Mouse (Mus musculus): ENCODE measurements at regions not wholly inside any gene's neighbourhood (a gene's known extent, or its start where the extent isn't known, plus 50 kb on each side); places are given as distances from the start of the nearest gene placed in this dataset.

DNA sequence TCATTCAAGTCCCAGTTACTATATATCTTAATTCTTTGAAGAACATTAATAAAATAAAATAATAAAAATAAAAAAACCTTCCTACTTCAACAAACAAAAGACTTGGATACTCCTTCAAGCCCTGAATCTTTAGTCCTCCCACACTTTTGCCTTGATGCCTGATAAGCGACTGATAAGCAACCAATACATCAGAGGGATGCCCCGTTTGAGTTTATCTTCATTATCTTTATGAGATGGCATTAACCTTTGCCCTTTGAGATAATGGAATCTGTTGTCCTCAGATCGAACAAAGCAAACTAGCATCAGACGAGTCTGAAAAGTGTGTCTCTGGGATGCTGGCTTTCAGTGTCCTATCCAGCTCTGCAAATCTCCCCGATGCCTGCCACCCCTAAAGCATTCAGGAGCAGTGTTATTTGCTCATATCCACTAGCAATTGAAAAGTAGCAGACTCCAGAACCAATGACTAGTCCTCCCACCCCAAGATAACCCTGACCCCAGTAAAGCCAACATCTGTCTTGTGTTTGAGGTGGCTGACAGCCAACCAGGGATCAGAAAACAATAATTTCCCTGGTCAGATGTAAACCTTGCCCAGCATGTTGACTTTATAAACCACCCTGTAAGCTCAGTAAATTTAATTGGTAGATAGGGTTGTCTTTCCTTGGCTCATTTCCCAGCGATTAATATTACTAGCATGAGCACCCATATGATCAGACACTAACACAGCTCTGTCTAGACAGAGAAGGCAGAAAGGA lies 106.2 kb downstream of the Atp6ap1l start:
- Histone ChIP-seq H3K27me3 (replicated peaks; ENCODE audit: insufficient read depth, low read length) (no peaks in the 10 kb centered on the region), H3K36me3 (ENCODE audit: insufficient read depth, low read length) (no peaks in the 10 kb centered on the region), H3K27ac (ENCODE audit: low read length) (no peak overlapping the region), H3K9me3 (ENCODE audit: low read length) (no peaks in the 10 kb centered on the region), H3K4me2 (replicated peaks; ENCODE audit: low read depth, low read length) (no peak overlapping the region), H3K9ac (replicated peaks; ENCODE audit: low read depth) (no peak overlapping the region), H3K4me3 (ENCODE audit: low read depth, low read length) (no peak overlapping the region), H3K4me1 (ENCODE audit: insufficient read depth, low read depth, low read length) (no peaks in the 10 kb centered on the region; the same call in 1 of the 2 replicates)
- ATAC-seq (no peak), DNase-seq (ENCODE audit: low spot score) (no peak)
- TF ChIP-seq CTCF (IDR thresholded peaks at IDR 0.05), result no peak
- no peak for TF ChIP-seq EP300 (IDR thresholded peaks at IDR 0.05)
- 14% methylated on average over 6 of the region's 6 CpGs for WGBS

DNA sequence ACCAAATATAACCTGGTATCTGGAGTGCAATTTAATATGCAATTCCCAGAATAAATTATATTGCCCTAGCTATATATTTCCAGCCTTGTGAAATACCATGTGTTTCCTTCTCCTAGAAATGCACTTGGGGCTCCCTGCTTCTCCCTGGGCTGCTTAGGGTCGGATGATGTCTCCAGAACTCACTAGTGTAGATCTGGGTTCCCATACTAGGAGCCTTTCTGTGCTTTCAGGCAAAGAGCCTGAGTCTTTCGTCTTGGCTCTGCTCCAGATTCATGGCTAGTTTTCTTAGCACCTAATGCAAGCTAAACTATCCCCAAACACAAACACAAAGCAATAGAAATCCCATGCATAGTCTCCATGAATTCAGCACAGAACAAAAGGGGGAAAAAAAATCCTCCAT lies 106.8 kb downstream of the Atp6ap1l start:
- no peak overlapping the region for H3K4me2 ChIP-seq (replicated peaks; ENCODE audit: low read depth, low read length)
- TF ChIP-seq CTCF (IDR thresholded peaks at IDR 0.05) (no peak), EP300 (IDR thresholded peaks at IDR 0.05) (no peak)
- DNase-seq (ENCODE audit: low spot score), result no peak
- no peaks in the 10 kb centered on the region; the same call in 1 of the 2 replicates for H3K4me1 ChIP-seq (ENCODE audit: insufficient read depth, low read depth, low read length)
- H3K9me3 ChIP-seq (ENCODE audit: low read length), result no peaks in the 10 kb centered on the region
- no peak overlapping the region for H3K9ac ChIP-seq (replicated peaks; ENCODE audit: low read depth)
- ATAC-seq, result no peak
- H3K36me3 ChIP-seq (ENCODE audit: insufficient read depth, low read length), result no peaks in the 10 kb centered on the region
- no peaks in the 10 kb centered on the region for H3K27me3 ChIP-seq (replicated peaks; ENCODE audit: insufficient read depth, low read length)
- H3K4me3 ChIP-seq (ENCODE audit: low read depth, low read length), result no peak overlapping the region
- H3K27ac ChIP-seq (ENCODE audit: low read length), result no peak overlapping the region
- 43% methylated on average over 2 of the region's 2 CpGs for WGBS

DNA sequence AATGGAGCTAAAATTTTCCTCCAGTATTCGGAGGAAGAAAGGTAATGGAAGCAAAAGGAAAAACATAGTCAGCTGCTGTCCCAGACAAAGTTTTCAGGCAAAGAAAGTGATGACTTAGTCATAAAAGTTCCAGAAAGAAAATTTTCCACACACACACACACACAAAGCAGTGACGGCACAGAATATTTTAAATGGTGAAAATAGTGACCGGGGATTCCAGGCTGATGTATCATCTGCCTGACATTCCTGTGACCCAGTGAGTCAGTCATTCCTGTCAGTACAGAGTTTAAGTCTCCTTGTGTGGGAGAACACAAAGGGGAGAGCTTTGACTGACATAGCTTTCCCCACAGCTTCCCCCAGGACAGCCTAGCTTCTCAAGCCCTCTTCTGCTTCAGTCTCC lies 107.9 kb downstream of the Atp6ap1l start:
- Histone ChIP-seq H3K27ac (ENCODE audit: low read length) (no peak overlapping the region), H3K4me1 (ENCODE audit: insufficient read depth, low read depth, low read length) (no peaks in the 10 kb centered on the region; the same call in 1 of the 2 replicates), H3K4me2 (replicated peaks; ENCODE audit: low read depth, low read length) (no peak overlapping the region), H3K9ac (replicated peaks; ENCODE audit: low read depth) (no peak overlapping the region), H3K27me3 (replicated peaks; ENCODE audit: insufficient read depth, low read length) (no peaks in the 10 kb centered on the region), H3K4me3 (ENCODE audit: low read depth, low read length) (no peak overlapping the region), H3K36me3 (ENCODE audit: insufficient read depth, low read length) (no peaks in the 10 kb centered on the region), H3K9me3 (ENCODE audit: low read length) (no peaks in the 10 kb centered on the region)
- TF ChIP-seq EP300 (IDR thresholded peaks at IDR 0.05), result no peak
- no peak for TF ChIP-seq CTCF (IDR thresholded peaks at IDR 0.05)
- ATAC-seq, result no peak
- 64% methylated on average over 3 of the region's 3 CpGs for WGBS
- no peak for DNase-seq (ENCODE audit: low spot score)

DNA sequence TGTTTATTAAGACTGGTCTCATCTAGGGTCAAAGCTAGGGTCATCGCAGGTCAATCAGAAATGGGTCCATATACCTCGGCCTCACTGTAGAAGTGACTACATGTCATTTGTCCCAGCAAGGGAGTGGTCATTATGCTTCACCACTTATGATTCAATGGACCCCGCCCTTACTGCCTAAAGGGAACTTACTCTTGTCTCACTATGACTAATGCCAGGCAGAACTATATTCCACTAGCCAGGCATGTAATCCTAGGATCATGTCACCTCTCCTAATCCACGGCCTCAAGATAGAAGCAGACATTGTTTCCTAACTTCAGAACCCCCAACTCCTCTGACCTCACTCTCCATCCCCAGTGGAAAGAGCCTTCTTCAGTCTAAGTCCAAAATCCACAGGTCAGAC lies 108.3 kb downstream of the Atp6ap1l start:
- no peak for TF ChIP-seq CTCF (IDR thresholded peaks at IDR 0.05)
- H3K4me2 ChIP-seq (replicated peaks; ENCODE audit: low read depth, low read length), result no peak overlapping the region
- no peaks in the 10 kb centered on the region; the same call in 1 of the 2 replicates for H3K4me1 ChIP-seq (ENCODE audit: insufficient read depth, low read depth, low read length)
- H3K4me3 ChIP-seq (ENCODE audit: low read depth, low read length), result no peak overlapping the region
- H3K9me3 ChIP-seq (ENCODE audit: low read length), result no peaks in the 10 kb centered on the region
- ATAC-seq (no peak), DNase-seq (ENCODE audit: low spot score) (no peak)
- H3K36me3 ChIP-seq (ENCODE audit: insufficient read depth, low read length), result no peaks in the 10 kb centered on the region
- 94% methylated on average over 4 of the region's 4 CpGs for WGBS
- no peak overlapping the region for H3K9ac ChIP-seq (replicated peaks; ENCODE audit: low read depth)
- no peaks in the 10 kb centered on the region for H3K27me3 ChIP-seq (replicated peaks; ENCODE audit: insufficient read depth, low read length)
- no peak overlapping the region for H3K27ac ChIP-seq (ENCODE audit: low read length)

DNA sequence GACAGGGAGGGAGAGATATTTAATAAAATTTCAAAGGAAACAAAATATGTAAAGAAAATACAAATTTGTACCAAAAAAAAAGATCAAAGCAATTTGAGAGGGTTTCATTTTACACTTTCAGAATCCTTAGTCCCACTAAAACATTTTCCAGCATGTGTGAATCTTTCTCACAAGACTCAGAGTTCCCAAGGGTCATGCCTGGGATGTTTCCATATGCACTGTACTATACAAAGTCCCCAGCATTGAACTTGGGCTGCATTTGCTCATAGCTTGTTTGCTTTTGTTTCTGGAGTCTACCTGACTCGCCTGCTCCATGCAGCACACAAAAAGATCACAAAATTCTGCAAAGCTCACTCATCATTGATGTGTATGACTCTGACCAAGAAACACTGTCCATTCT lies 122.7 kb downstream of the Atp6ap1l start:
- H3K9me3 ChIP-seq (ENCODE audit: low read length), result no peaks in the 10 kb centered on the region
- no peak overlapping the region for H3K4me2 ChIP-seq (replicated peaks; ENCODE audit: low read depth, low read length)
- H3K27ac ChIP-seq (ENCODE audit: low read length), result no peak overlapping the region
- ATAC-seq (no peak), DNase-seq (ENCODE audit: low spot score) (no peak)
- H3K36me3 ChIP-seq (ENCODE audit: insufficient read depth, low read length), result no peaks in the 10 kb centered on the region
- WGBS, result 76% methylated on average over 1 of the region's 1 CpGs
- no peak for TF ChIP-seq CTCF (IDR thresholded peaks at IDR 0.05)
- TF ChIP-seq EP300 (IDR thresholded peaks at IDR 0.05), result no peak
- no peaks in the 10 kb centered on the region for H3K4me1 ChIP-seq (ENCODE audit: insufficient read depth, low read depth, low read length)
- no peaks in the 10 kb centered on the region for H3K27me3 ChIP-seq (replicated peaks; ENCODE audit: insufficient read depth, low read length)
- no peak overlapping the region for H3K9ac ChIP-seq (replicated peaks; ENCODE audit: low read depth)
- H3K4me3 ChIP-seq (ENCODE audit: low read depth, low read length), result no peak overlapping the region

DNA sequence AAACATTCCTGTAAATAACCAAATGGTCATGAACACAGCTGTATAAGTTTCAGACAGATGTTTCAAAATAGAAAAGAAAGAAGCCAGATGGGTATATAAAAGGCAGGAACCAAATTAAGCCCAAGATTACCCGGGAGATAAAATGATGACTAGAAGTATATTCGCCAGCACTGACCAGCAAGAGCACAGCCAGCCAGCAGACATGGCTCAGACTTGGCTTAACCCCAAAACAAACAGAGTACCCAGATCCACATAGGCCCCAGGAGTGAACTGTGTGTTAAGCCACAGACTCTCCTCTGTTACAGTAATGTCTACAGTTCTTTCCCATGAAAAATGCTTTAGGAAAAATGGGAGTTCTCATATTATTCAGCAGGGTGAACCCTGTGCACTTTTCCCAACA lies 123.2 kb downstream of the Atp6ap1l start:
- TF ChIP-seq CTCF (IDR thresholded peaks at IDR 0.05) (no peak), EP300 (IDR thresholded peaks at IDR 0.05) (no peak)
- Histone ChIP-seq H3K27me3 (replicated peaks; ENCODE audit: insufficient read depth, low read length) (no peaks in the 10 kb centered on the region), H3K36me3 (ENCODE audit: insufficient read depth, low read length) (no peaks in the 10 kb centered on the region), H3K9ac (replicated peaks; ENCODE audit: low read depth) (no peak overlapping the region), H3K4me2 (replicated peaks; ENCODE audit: low read depth, low read length) (no peak overlapping the region), H3K9me3 (ENCODE audit: low read length) (no peaks in the 10 kb centered on the region), H3K4me1 (ENCODE audit: insufficient read depth, low read depth, low read length) (no peaks in the 10 kb centered on the region), H3K4me3 (ENCODE audit: low read depth, low read length) (no peak overlapping the region), H3K27ac (ENCODE audit: low read length) (no peak overlapping the region)
- WGBS, result 50% methylated on average over 2 of the region's 2 CpGs
- no peak for ATAC-seq
- no peak for DNase-seq (ENCODE audit: low spot score)

DNA sequence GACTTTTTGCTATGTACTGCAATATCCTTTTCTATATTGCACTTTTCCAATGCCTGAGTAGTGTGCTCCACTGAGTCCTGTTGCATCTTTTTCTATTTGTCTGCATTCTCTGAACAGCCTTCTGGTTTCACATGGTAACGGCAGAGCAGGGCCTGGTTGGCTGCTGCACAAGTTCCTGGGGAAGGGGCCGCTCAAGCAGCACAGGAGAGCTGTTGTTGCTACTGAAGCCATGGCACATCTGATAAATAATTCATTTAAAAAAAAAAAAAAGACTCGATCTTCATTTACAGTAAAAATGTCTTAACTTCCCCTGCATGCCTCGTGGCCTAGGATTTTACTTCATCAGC lies 127.2 kb downstream of the Atp6ap1l start:
- Histone ChIP-seq H3K9me3 (ENCODE audit: low read length) (no peaks in the 10 kb centered on the region), H3K4me3 (ENCODE audit: low read depth, low read length) (no peak overlapping the region), H3K4me1 (ENCODE audit: insufficient read depth, low read depth, low read length) (no peaks in the 10 kb centered on the region), H3K27ac (ENCODE audit: low read length) (no peak overlapping the region), H3K36me3 (ENCODE audit: insufficient read depth, low read length) (no peaks in the 10 kb centered on the region), H3K4me2 (replicated peaks; ENCODE audit: low read depth, low read length) (no peak overlapping the region), H3K9ac (replicated peaks; ENCODE audit: low read depth) (no peak overlapping the region), H3K27me3 (replicated peaks; ENCODE audit: insufficient read depth, low read length) (no peaks in the 10 kb centered on the region)
- DNase-seq (ENCODE audit: low spot score) (no peak), ATAC-seq (no peak)
- TF ChIP-seq CTCF (IDR thresholded peaks at IDR 0.05), result no peak
- no peak for TF ChIP-seq EP300 (IDR thresholded peaks at IDR 0.05)
- 78% methylated on average over 4 of the region's 4 CpGs for WGBS

Data from lung, postnatal 0 days (tissue).